Mouse (Mus musculus): ENCODE measurements around the gene Tmem178. TPM values are rescaled to one million over a fixed set of nuclear protein-coding genes. Genes with fewer than 3 reads are reported as not detected.

Tmem178 gene
- 6.4 and 7.0 TPM in 2 replicates for polyA plus RNA-seq (2015; fragmentation: Nextera tagmentation; extraction: Ambion mirVana)

GRCm38 (mm10) chr17:80944530-80945198 is at the start of gene Tmem178:
Gene Tmem178 (plus strand): TSS chr17:80944632.
- Histone ChIP-seq H3K36me3 (no peaks in the 10 kb centered on the region), H3K27ac (no peak within 1 kb of the TSS), H3K4me1 (peaks cover 4% of the 10 kb centered on the region; the same call in 1 of the 2 replicates), H3K9ac (peak within 1 kb of the TSS; percentile 58), H3K9me3 (no peaks in the 10 kb centered on the region), H3K27me3 (peaks cover 23% of the 10 kb centered on the region), H3K4me2 (peak within 1 kb of the TSS; percentile 100), H3K4me3 (peak within 1 kb of the TSS; percentile 68)
- ATAC-seq (ENCODE audit: insufficient number of reproducible peaks, low FRiP score, low TSS enrichment, low read depth), result no peak
- under 1% methylated on average over 74 of the region's 84 CpGs for WGBS

GRCm38 (mm10) chr17:80896481-80896880 is 48.0 kb upstream of the Tmem178 start:
- Histone ChIP-seq H3K4me2 (no peak overlapping the region), H3K27ac (no peak overlapping the region), H3K9me3 (no peaks in the 10 kb centered on the region), H3K4me3 (no peak overlapping the region), H3K4me1 (peaks cover 17% of the 10 kb centered on the region; the same call in 1 of the 2 replicates), H3K9ac (no peak overlapping the region), H3K36me3 (no peaks in the 10 kb centered on the region), H3K27me3 (no peaks in the 10 kb centered on the region)
- WGBS, result 26% methylated on average over 2 of the region's 2 CpGs
- ATAC-seq (ENCODE audit: insufficient number of reproducible peaks, low FRiP score, low TSS enrichment, low read depth), result no peak

- Histone ChIP-seq H3K4me1 (peaks cover 12% of the 10 kb centered on the region; the same call in 1 of the 2 replicates), H3K36me3 (no peaks in the 10 kb centered on the region), H3K9me3 (no peaks in the 10 kb centered on the region), H3K4me3 (no peak overlapping the region), H3K4me2 (no peak overlapping the region), H3K27ac (no peak overlapping the region), H3K27me3 (no peaks in the 10 kb centered on the region), H3K9ac (no peak overlapping the region)
- no peak for ATAC-seq (ENCODE audit: insufficient number of reproducible peaks, low FRiP score, low TSS enrichment, low read depth)
- WGBS, result 71% methylated on average over 9 of the region's 9 CpGs
Observed at GRCm38 (mm10) chr17:80897709-80898440, 46.6 kb upstream of the Tmem178 start.

GRCm38 (mm10) chr17:80899513-80900199 is 44.8 kb upstream of the Tmem178 start:
- H3K27ac ChIP-seq, result no peak overlapping the region
- peaks cover 15% of the 10 kb centered on the region; the same call in 1 of the 2 replicates for H3K4me1 ChIP-seq
- 51% methylated on average over 9 of the region's 9 CpGs for WGBS
- no peak for ATAC-seq (ENCODE audit: insufficient number of reproducible peaks, low FRiP score, low TSS enrichment, low read depth)
- H3K9ac ChIP-seq, result no peak overlapping the region
- H3K4me3 ChIP-seq, result no peak overlapping the region
- no peaks in the 10 kb centered on the region for H3K27me3 ChIP-seq
- H3K4me2 ChIP-seq, result no peak overlapping the region
- H3K36me3 ChIP-seq, result no peaks in the 10 kb centered on the region
- no peaks in the 10 kb centered on the region for H3K9me3 ChIP-seq

GRCm38 (mm10) chr17:80900200-80900520 is 44.3 kb upstream of the Tmem178 start:
- Histone ChIP-seq H3K36me3 (no peaks in the 10 kb centered on the region), H3K9ac (no peak overlapping the region), H3K4me1 (peaks cover 15% of the 10 kb centered on the region; the same call in 1 of the 2 replicates), H3K27ac (no peak overlapping the region), H3K27me3 (no peaks in the 10 kb centered on the region), H3K9me3 (no peaks in the 10 kb centered on the region), H3K4me3 (no peak overlapping the region), H3K4me2 (no peak overlapping the region)
- WGBS, result 74% methylated on average over 2 of the region's 2 CpGs
- no peak for ATAC-seq (ENCODE audit: insufficient number of reproducible peaks, low FRiP score, low TSS enrichment, low read depth)

GRCm38 (mm10) chr17:80901885-80902284 is 42.5 kb upstream of the Tmem178 start:
- ATAC-seq (ENCODE audit: insufficient number of reproducible peaks, low FRiP score, low TSS enrichment, low read depth), result no peak
- WGBS, result 68% methylated on average over 6 of the region's 6 CpGs
- H3K4me2 ChIP-seq, result no peak overlapping the region

GRCm38 (mm10) chr17:80903121-80903875 is 41.1 kb upstream of the Tmem178 start:
- H3K36me3 ChIP-seq, result no peaks in the 10 kb centered on the region
- WGBS, result 73% methylated on average over 11 of the region's 11 CpGs
- H3K27ac ChIP-seq, result no peak overlapping the region
- no peak overlapping the region for H3K4me2 ChIP-seq
- no peak for ATAC-seq (ENCODE audit: insufficient number of reproducible peaks, low FRiP score, low TSS enrichment, low read depth)
- no peak overlapping the region for H3K9ac ChIP-seq
- H3K9me3 ChIP-seq, result no peaks in the 10 kb centered on the region
- no peaks in the 10 kb centered on the region for H3K27me3 ChIP-seq
- peaks cover 14% of the 10 kb centered on the region; the same call in 1 of the 2 replicates for H3K4me1 ChIP-seq
- H3K4me3 ChIP-seq, result no peak overlapping the region

More at GRCm38 (mm10) chr17:80901885-80902284, 42.5 kb upstream of the Tmem178 start:
- H3K27ac ChIP-seq, result no peak overlapping the region
- no peak overlapping the region for H3K4me3 ChIP-seq
- H3K4me1 ChIP-seq, result peaks cover 15% of the 10 kb centered on the region; the same call in 1 of the 2 replicates
- no peak overlapping the region for H3K9ac ChIP-seq
- no peaks in the 10 kb centered on the region for H3K9me3 ChIP-seq
- no peaks in the 10 kb centered on the region for H3K27me3 ChIP-seq
- no peaks in the 10 kb centered on the region for H3K36me3 ChIP-seq

- WGBS, result 58% methylated on average over 5 of the region's 5 CpGs
- Histone ChIP-seq H3K36me3 (no peaks in the 10 kb centered on the region), H3K4me1 (peaks cover 12% of the 10 kb centered on the region; the same call in 1 of the 2 replicates), H3K9me3 (no peaks in the 10 kb centered on the region), H3K9ac (no peak overlapping the region), H3K4me3 (no peak overlapping the region), H3K27me3 (no peaks in the 10 kb centered on the region), H3K27ac (no peak overlapping the region), H3K4me2 (no peak overlapping the region)
- no peak for ATAC-seq (ENCODE audit: insufficient number of reproducible peaks, low FRiP score, low TSS enrichment, low read depth)
Observed at GRCm38 (mm10) chr17:80904061-80904460, 40.4 kb upstream of the Tmem178 start.

- H3K36me3 ChIP-seq, result no peaks in the 10 kb centered on the region
- no peaks in the 10 kb centered on the region for H3K27me3 ChIP-seq
Observed at GRCm38 (mm10) chr17:80915666-80916065, 28.8 kb upstream of the Tmem178 start.

GRCm38 (mm10) chr17:80919261-80919660 is 25.2 kb upstream of the Tmem178 start:
- no peak for ATAC-seq (ENCODE audit: insufficient number of reproducible peaks, low FRiP score, low TSS enrichment, low read depth)
- H3K9me3 ChIP-seq, result no peaks in the 10 kb centered on the region
- no peaks in the 10 kb centered on the region for H3K36me3 ChIP-seq
- no peak overlapping the region for H3K4me2 ChIP-seq
- 0 out of 2 replicates have a peak, but pooled peaks cover 5% of the 10 kb centered on the region for H3K4me1 ChIP-seq
- no peak overlapping the region for H3K9ac ChIP-seq
- no peaks in the 10 kb centered on the region for H3K27me3 ChIP-seq
- H3K27ac ChIP-seq, result no peak overlapping the region
- no peak overlapping the region for H3K4me3 ChIP-seq

More at GRCm38 (mm10) chr17:80915666-80916065, 28.8 kb upstream of the Tmem178 start:
- no peak for ATAC-seq (ENCODE audit: insufficient number of reproducible peaks, low FRiP score, low TSS enrichment, low read depth)
- 95% methylated on average over 2 of the region's 2 CpGs for WGBS
- H3K4me3 ChIP-seq, result no peak overlapping the region
- H3K27ac ChIP-seq, result no peak overlapping the region
- H3K9me3 ChIP-seq, result no peaks in the 10 kb centered on the region
- H3K9ac ChIP-seq, result no peak overlapping the region
- H3K4me2 ChIP-seq, result no peak overlapping the region
- H3K4me1 ChIP-seq, result no peaks in the 10 kb centered on the region
